In genomic region chr12:71707727-71708369, GRCm38 (mm10) we compare ENCODE assay signal across 8 mouse cellular contexts.
DNase-seq lines count a peak whose midpoint lies in the region; ATAC-seq and TF ChIP-seq lines count a peak whose summit lies in the region.

No protein-coding gene starts in this region.

- no peak overlapping the region for H3K4me3 ChIP-seq in G1E (ENCODE audit: low read depth, low read length)
- H3K4me3 ChIP-seq in cerebellum, adult 2 months (replicated peaks; ENCODE audit: insufficient read depth, low read depth, low read length), result no peak overlapping the region
- H3K4me3 ChIP-seq in intestine, postnatal 0 days (ENCODE audit: low read depth, low read length), result no peak overlapping the region
- no peak overlapping the region for H3K4me3 ChIP-seq in limb, embryonic 14.5 days (replicated peaks; ENCODE audit: low read length)
- H3K4me3 ChIP-seq in neural tube, embryonic 14.5 days (ENCODE audit: low read depth, low read length), result no peak overlapping the region

- ATAC-seq in G1E (ENCODE audit: extremely low read depth, insufficient number of reproducible peaks, low FRiP score, poor library complexity, severe bottlenecking), result peak; percentile 59
- peak; percentile 70; the same call in 1 of the 2 replicates for ATAC-seq in frontal cortex, adult (ENCODE audit: low TSS enrichment)
- ATAC-seq in intestine, postnatal 0 days, result no peak
- no peak for ATAC-seq in limb, embryonic 14.5 days (ENCODE audit: low FRiP score, low read depth)
- 0 out of 2 replicates have a peak, but pooled peaks have one; percentile 34 for ATAC-seq in neural tube, embryonic 14.5 days (ENCODE audit: low read depth)

- H3K27me3 ChIP-seq in G1E (ENCODE audit: insufficient read depth, low read length), result no peaks in the 10 kb centered on the region
- H3K27me3 ChIP-seq in cerebellum, adult 2 months (ENCODE audit: control insufficient read depth, insufficient read depth, low read length), result no peaks in the 10 kb centered on the region
- no peaks in the 10 kb centered on the region for H3K27me3 ChIP-seq in intestine, postnatal 0 days (replicated peaks; ENCODE audit: control insufficient read depth, insufficient read depth, low read length)
- H3K27me3 ChIP-seq in limb, embryonic 14.5 days (ENCODE audit: control insufficient read depth, insufficient read depth, low read length), result no peaks in the 10 kb centered on the region
- H3K27me3 ChIP-seq in neural tube, embryonic 14.5 days (ENCODE audit: control insufficient read depth, insufficient read depth, low read length), result no peaks in the 10 kb centered on the region

- no peaks in the 10 kb centered on the region for H3K9me3 ChIP-seq in G1E (replicated peaks)
- H3K9me3 ChIP-seq in intestine, postnatal 0 days (ENCODE audit: control insufficient read depth), result no peaks in the 10 kb centered on the region
- H3K9me3 ChIP-seq in limb, embryonic 14.5 days (ENCODE audit: control insufficient read depth, low read length), result no peaks in the 10 kb centered on the region
- H3K9me3 ChIP-seq in neural tube, embryonic 14.5 days (ENCODE audit: control insufficient read depth, low read length), result no peaks in the 10 kb centered on the region

- 8% methylated on average over 10 of the region's 10 CpGs for WGBS in cerebellum, adult 2 months
- WGBS in intestine, postnatal 0 days, result 22% methylated on average over 10 of the region's 10 CpGs
- 26% methylated on average over 10 of the region's 10 CpGs for WGBS in limb, embryonic 14.5 days
- 29% methylated on average over 10 of the region's 10 CpGs for WGBS in neural tube, embryonic 14.5 days

- H3K4me1 ChIP-seq in G1E (ENCODE audit: insufficient read depth, low read depth, low read length), result no peaks in the 10 kb centered on the region
- no peaks in the 10 kb centered on the region for H3K4me1 ChIP-seq in cerebellum, adult 2 months (ENCODE audit: control insufficient read depth, insufficient read depth, low read length)
- H3K4me1 ChIP-seq in intestine, postnatal 0 days (replicated peaks; ENCODE audit: control insufficient read depth, insufficient read depth, low read length), result no peaks in the 10 kb centered on the region
- no peaks in the 10 kb centered on the region for H3K4me1 ChIP-seq in limb, embryonic 14.5 days (ENCODE audit: control insufficient read depth, insufficient read depth, low read length)
- H3K4me1 ChIP-seq in neural tube, embryonic 14.5 days (ENCODE audit: control insufficient read depth, insufficient read depth, low read length), result no peaks in the 10 kb centered on the region

- no peak overlapping the region for H3K27ac ChIP-seq in cerebellum, adult 2 months (ENCODE audit: insufficient read depth, low read length)
- no peak overlapping the region for H3K27ac ChIP-seq in intestine, postnatal 0 days (ENCODE audit: low read depth, low read length)
- H3K27ac ChIP-seq in limb, embryonic 14.5 days (replicated peaks; ENCODE audit: low read depth, low read length), result no peak overlapping the region
- no peak overlapping the region for H3K27ac ChIP-seq in neural tube, embryonic 14.5 days (ENCODE audit: low read depth, low read length)

- no peak overlapping the region for H3K9ac ChIP-seq in intestine, postnatal 0 days (ENCODE audit: low read depth, low read length)
- no peak overlapping the region for H3K9ac ChIP-seq in limb, embryonic 14.5 days (ENCODE audit: low read depth, low read length, severe bottlenecking)
- no peak overlapping the region for H3K9ac ChIP-seq in neural tube, embryonic 14.5 days (replicated peaks; ENCODE audit: low read depth, low read length)

- TF ChIP-seq POLR2A in cerebellum, adult 2 months (IDR thresholded peaks at IDR 0.05; ENCODE audit: borderline replicate concordance, insufficient read depth, low read length), result no peak
- no peak for TF ChIP-seq POLR2A in limb, embryonic 14.5 days (IDR thresholded peaks at IDR 0.05; ENCODE audit: borderline replicate concordance, extremely low read depth, insufficient read depth, insufficient read length)

- no peak overlapping the region for H3K4me2 ChIP-seq in intestine, postnatal 0 days (replicated peaks; ENCODE audit: low read depth)
- no peak overlapping the region for H3K4me2 ChIP-seq in limb, embryonic 14.5 days (replicated peaks; ENCODE audit: low read depth, low read length, severe bottlenecking)
- H3K4me2 ChIP-seq in neural tube, embryonic 14.5 days (ENCODE audit: low read depth, low read length), result no peak overlapping the region

- peak; percentile 77; the same call in 1 of the 2 replicates for TF ChIP-seq CTCF in G1E (IDR thresholded peaks at IDR 0.05; ENCODE audit: low read depth, low read length)
- peak; percentile 84 for TF ChIP-seq CTCF in cerebellum, adult 2 months (IDR thresholded peaks at IDR 0.05; ENCODE audit: borderline replicate concordance, insufficient read depth, low read depth, low read length)
- TF ChIP-seq CTCF in intestine, postnatal 0 days (IDR thresholded peaks at IDR 0.05; ENCODE audit: low read depth), result peak; percentile 95

- DNase-seq in 3T3-L1 (ENCODE audit: low read depth, low spot score) (peak; percentile 77), G1E (ENCODE audit: low spot score) (peak; percentile 21)
- DNase-seq in cerebellum, adult 2 months, result peak; percentile 58 to 77
- peak; percentile 65 for DNase-seq in limb, embryonic 14.5 days (ENCODE audit: low spot score)
- DNase-seq in yolk sac, embryonic 10.5 days (ENCODE audit: low spot score), result peak; percentile 39

- H3K36me3 ChIP-seq in G1E (replicated peaks), result no peaks in the 10 kb centered on the region
- H3K36me3 ChIP-seq in intestine, postnatal 0 days (ENCODE audit: control insufficient read depth, insufficient read depth), result no peaks in the 10 kb centered on the region
- no peaks in the 10 kb centered on the region for H3K36me3 ChIP-seq in limb, embryonic 14.5 days (ENCODE audit: control insufficient read depth, insufficient read depth, low read length)
- no peaks in the 10 kb centered on the region for H3K36me3 ChIP-seq in neural tube, embryonic 14.5 days (ENCODE audit: control insufficient read depth, insufficient read depth, low read length)

Comparison
In these comparisons a context has a peak if more than half of its experiments do, and no peak if none do; other contexts are left out.
1. DNase-seq: peak in every context shown above with its lines; median percentile 77 in 3T3-L1; 68 in cerebellum, adult 2 months; 65 in limb, embryonic 14.5 days; 39 in yolk sac, embryonic 10.5 days; 21 in G1E.
2. ATAC-seq: peak in G1E (single experiment), frontal cortex, adult (single experiment) and neural tube, embryonic 14.5 days (single experiment); none in intestine, postnatal 0 days (single experiment) and limb, embryonic 14.5 days (single experiment).
3. Peak in every context shown above with its lines, with median percentiles within 50 percentile points of each other: CTCF ChIP-seq.